Mouse (Mus musculus): ENCODE results near the gene Ccdc126. TPM values are rescaled to one million over a fixed set of nuclear protein-coding genes. Genes with fewer than 3 reads are reported as not detected.
A peak's percentile ranks its signal among the peaks of the same experiment; 100 is the strongest.
"Not testable (repeated sequence)": the region's sequence is repeated elsewhere in the genome, so short reads cannot be mapped to it uniquely, and the experiment has no call there.

Gene Ccdc126
- polyA plus RNA-seq (2015; fragmentation: Nextera tagmentation; extraction: Ambion mirVana): 8.7 and 10.5 TPM in 2 replicates

DNA sequence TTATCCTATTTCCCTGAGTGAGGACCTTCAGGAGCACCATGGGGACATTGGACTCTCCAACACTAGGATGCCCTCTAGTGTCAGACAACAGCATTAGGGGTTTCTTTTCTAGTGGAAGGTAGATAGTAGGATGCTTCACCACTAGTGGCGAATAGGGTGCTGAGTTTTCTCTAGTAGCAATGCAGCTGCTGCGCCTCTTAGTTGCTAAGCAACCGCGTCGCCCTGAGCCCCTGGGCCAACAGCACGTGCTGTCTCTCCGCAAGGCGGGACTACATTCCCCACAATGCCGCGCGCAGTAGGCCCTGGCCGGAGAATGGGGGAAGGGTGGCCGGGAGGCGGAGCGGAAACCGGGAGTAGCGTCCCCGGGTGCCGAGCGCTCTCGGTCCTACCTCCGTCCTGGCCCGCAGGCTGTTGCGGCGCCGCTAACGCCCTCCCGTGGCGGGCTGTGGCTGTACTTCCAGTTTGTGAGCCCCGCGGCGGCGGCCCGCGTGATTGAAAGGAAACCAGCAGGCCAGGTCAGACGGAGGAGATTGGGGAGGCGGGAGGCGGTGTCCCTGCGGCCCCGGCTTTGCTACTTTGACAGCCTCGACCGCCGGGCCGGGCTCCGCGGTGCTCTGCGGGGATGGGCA, at the start of gene Ccdc126:
Gene Ccdc126, plus strand, starts transcription at position 309 of the 629 bp plus-strand sequence.
- Histone ChIP-seq H3K9ac (replicated peaks) (peak within 1 kb of the TSS; percentile 64), H3K27ac (replicated peaks) (peak within 1 kb of the TSS; percentile 76), H3K4me2 (replicated peaks) (peak within 1 kb of the TSS; percentile 61), H3K27me3 (no peaks in the 10 kb centered on the region), H3K36me3 (no peaks in the 10 kb centered on the region), H3K9me3 (no peaks in the 10 kb centered on the region), H3K4me3 (peak within 1 kb of the TSS; percentile 55), H3K4me1 (peaks cover 5% of the 10 kb centered on the region)
- ATAC-seq (replicated peaks): peak; percentile 100
- WGBS: 0% methylated on average over 47 of the region's 47 CpGs

- Histone ChIP-seq H3K27ac (replicated peaks) (no peak overlapping the region), H3K4me3 (no peak overlapping the region), H3K27me3 (no peaks in the 10 kb centered on the region), H3K9ac (replicated peaks) (no peak overlapping the region), H3K9me3 (no peaks in the 10 kb centered on the region), H3K36me3 (no peaks in the 10 kb centered on the region), H3K4me2 (replicated peaks) (no peak overlapping the region), H3K4me1 (no peaks in the 10 kb centered on the region)
- ATAC-seq (replicated peaks): no peak
- WGBS: 61% methylated on average over 11 of the region's 11 CpGs
Measured at GRCm38 (mm10) chr6:49269923-49270322, 49.2 kb upstream of the Ccdc126 start.

DNA sequence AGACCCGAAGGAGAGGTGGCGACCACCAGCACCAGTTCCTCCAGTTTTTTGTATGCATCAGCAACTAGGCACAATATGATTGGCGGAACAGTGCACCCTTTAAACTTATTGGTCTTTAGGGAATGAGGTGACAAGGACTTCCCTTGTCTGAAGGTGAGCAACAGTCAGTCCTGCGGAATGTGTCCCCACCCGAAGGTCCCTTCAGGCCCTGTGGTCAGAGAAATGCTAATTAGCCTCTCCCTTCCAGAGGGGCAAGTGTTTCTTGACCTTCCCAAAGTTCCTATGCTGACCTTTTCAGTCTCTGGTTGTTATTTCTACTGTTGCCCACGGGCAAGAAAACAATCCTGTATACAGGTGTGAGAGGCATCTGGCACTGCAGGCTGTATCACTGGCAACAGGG, 47.3 kb upstream of the Ccdc126 start:
- no peak overlapping the region for H3K27ac ChIP-seq (replicated peaks)
- no peak overlapping the region for H3K4me2 ChIP-seq (replicated peaks)
- WGBS: 76% methylated on average over 6 of the region's 6 CpGs
- H3K9ac ChIP-seq (replicated peaks): no peak overlapping the region
- no peak overlapping the region for H3K4me3 ChIP-seq
- no peaks in the 10 kb centered on the region for H3K4me1 ChIP-seq
- H3K9me3 ChIP-seq: no peaks in the 10 kb centered on the region
- H3K27me3 ChIP-seq: no peaks in the 10 kb centered on the region
- H3K36me3 ChIP-seq: no peaks in the 10 kb centered on the region
- ATAC-seq (replicated peaks): no peak

GRCm38 (mm10) chr6:49272863-49273262, 46.2 kb upstream of the Ccdc126 start:
- Histone ChIP-seq H3K4me2 (replicated peaks) (no peak overlapping the region), H3K27me3 (no peaks in the 10 kb centered on the region), H3K9me3 (no peaks in the 10 kb centered on the region), H3K9ac (replicated peaks) (no peak overlapping the region), H3K36me3 (no peaks in the 10 kb centered on the region), H3K4me3 (no peak overlapping the region), H3K4me1 (no peaks in the 10 kb centered on the region), H3K27ac (replicated peaks) (no peak overlapping the region)
- no peak for ATAC-seq (replicated peaks)
- 98% methylated on average over 2 of the region's 2 CpGs for WGBS

DNA sequence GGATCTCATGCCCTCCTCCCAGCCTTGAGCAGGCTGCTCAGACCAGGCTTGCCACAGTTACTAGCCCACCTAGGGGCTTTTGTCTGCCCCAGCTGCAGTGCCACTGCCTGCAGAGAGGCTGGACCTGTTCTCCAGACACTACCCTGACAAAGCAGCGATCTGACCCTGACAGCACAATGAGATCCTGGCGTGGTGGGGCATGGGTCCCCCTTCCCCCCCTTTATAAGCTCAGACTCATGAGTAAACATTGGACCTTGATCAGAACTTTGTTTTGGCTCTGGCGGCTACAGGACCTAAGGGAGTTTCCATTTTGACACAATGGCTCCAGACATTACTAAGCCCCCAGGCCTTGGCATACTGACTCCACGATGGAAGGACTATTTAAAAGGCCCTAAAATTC, 45.1 kb upstream of the Ccdc126 start:
- H3K27ac ChIP-seq (replicated peaks): no peak overlapping the region
- no peaks in the 10 kb centered on the region for H3K27me3 ChIP-seq
- H3K36me3 ChIP-seq: no peaks in the 10 kb centered on the region
- no peak overlapping the region for H3K4me3 ChIP-seq
- no peak overlapping the region for H3K4me2 ChIP-seq (replicated peaks)
- H3K4me1 ChIP-seq: no peaks in the 10 kb centered on the region
- no peaks in the 10 kb centered on the region for H3K9me3 ChIP-seq
- no peak for ATAC-seq (replicated peaks)
- WGBS: 11% methylated on average over 4 of the region's 4 CpGs
- no peak overlapping the region for H3K9ac ChIP-seq (replicated peaks)

- no peaks in the 10 kb centered on the region for H3K36me3 ChIP-seq
- H3K27ac ChIP-seq (replicated peaks): no peak overlapping the region
- no peak overlapping the region for H3K4me3 ChIP-seq
- no peak overlapping the region for H3K4me2 ChIP-seq (replicated peaks)
- no peak for ATAC-seq (replicated peaks)
- no peak overlapping the region for H3K9ac ChIP-seq (replicated peaks)
- H3K27me3 ChIP-seq: no peaks in the 10 kb centered on the region
- 37% methylated on average over 9 of the region's 9 CpGs for WGBS
- H3K9me3 ChIP-seq: no peaks in the 10 kb centered on the region
- H3K4me1 ChIP-seq: no peaks in the 10 kb centered on the region
Measured at GRCm38 (mm10) chr6:49274416-49275091, 44.5 kb upstream of the Ccdc126 start.

GRCm38 (mm10) chr6:49275296-49275695, 43.8 kb upstream of the Ccdc126 start:
- Histone ChIP-seq H3K27ac (replicated peaks) (no peak overlapping the region), H3K27me3 (no peaks in the 10 kb centered on the region), H3K4me3 (no peak overlapping the region), H3K36me3 (no peaks in the 10 kb centered on the region), H3K9ac (replicated peaks) (no peak overlapping the region), H3K4me1 (no peaks in the 10 kb centered on the region), H3K9me3 (no peaks in the 10 kb centered on the region), H3K4me2 (replicated peaks) (no peak overlapping the region)
- ATAC-seq (replicated peaks): no peak
- WGBS: 88% methylated on average over 7 of the region's 7 CpGs

DNA sequence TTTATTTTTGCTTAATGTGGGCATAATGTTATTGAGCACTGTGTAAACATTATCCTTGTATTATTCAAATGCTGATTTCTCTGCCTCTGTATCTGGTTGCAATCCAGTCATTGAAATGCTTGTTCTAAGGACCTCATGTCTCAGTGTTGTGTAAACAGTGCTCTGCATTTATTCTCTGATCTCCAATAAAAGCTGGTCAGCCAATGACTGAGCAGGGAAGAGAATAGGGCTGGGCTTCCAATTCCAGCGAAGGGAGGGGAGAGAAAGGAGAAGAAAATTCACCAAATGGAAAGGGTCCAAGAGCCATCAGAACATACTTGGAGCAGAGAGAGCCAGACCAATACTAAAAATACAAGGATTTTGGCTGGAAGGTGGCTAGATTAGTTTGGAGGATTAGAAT, 38.1 kb upstream of the Ccdc126 start:
- no peaks in the 10 kb centered on the region for H3K36me3 ChIP-seq
- H3K27ac ChIP-seq (replicated peaks): no peak overlapping the region
- H3K4me1 ChIP-seq: no peaks in the 10 kb centered on the region
- H3K4me3 ChIP-seq: no peak overlapping the region
- 0 out of 2 replicates have a peak, but pooled peaks have one; percentile 38 for ATAC-seq (replicated peaks)
- H3K27me3 ChIP-seq: no peaks in the 10 kb centered on the region
- no peak overlapping the region for H3K9ac ChIP-seq (replicated peaks)
- 9% methylated on average over 1 of the region's 1 CpGs for WGBS
- H3K4me2 ChIP-seq (replicated peaks): no peak overlapping the region
- H3K9me3 ChIP-seq: no peaks in the 10 kb centered on the region

DNA sequence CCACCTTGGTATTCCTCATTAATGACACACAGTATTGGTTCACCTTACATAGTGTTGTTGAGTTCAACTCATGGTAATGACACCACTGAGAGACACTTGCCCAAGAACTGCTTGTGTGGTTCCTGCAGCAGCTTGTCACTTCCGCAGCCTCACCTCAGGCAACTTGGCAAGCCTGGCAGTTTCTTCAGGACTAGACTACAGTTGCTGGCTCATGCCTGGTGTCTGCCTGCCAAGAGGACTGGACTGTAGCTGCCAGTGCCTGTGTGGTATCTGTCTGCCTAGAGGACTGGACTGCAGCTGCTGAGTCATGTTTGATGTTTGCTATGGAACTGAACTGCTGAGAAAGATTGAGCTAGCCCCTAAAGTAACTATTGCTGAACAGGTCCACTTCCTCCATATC, 37.0 kb upstream of the Ccdc126 start:
- no peaks in the 10 kb centered on the region for H3K27me3 ChIP-seq
- no peak overlapping the region for H3K9ac ChIP-seq (replicated peaks)
- H3K36me3 ChIP-seq: no peaks in the 10 kb centered on the region
- WGBS: 59% methylated on average over 1 of the region's 1 CpGs
- no peaks in the 10 kb centered on the region for H3K4me1 ChIP-seq
- no peaks in the 10 kb centered on the region for H3K9me3 ChIP-seq
- no peak overlapping the region for H3K27ac ChIP-seq (replicated peaks)
- no peak overlapping the region for H3K4me2 ChIP-seq (replicated peaks)
- no peak overlapping the region for H3K4me3 ChIP-seq
- ATAC-seq (replicated peaks): 0 out of 2 replicates have a peak, but pooled peaks have one; percentile 43

DNA sequence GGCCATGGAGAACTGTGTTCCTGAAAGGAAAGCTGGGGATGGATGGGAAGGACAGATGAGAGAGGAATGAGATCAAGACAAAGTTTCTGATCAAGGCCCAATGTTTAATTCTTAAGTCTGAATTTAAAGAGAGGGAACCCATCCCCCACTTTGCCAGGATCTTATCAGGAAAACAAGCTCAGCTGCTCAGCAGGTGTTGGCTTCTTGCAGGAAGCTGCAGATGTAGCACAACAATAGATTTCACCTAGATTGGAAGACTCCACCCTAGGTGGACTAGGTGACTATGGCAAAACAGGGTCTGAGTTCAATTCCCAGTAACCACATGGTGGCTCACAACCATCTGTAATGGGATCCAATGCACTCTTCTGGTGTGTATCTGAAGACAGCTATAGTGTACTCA, 20.8 kb upstream of the Ccdc126 start:
- Histone ChIP-seq H3K9me3 (no peaks in the 10 kb centered on the region), H3K9ac (replicated peaks) (no peak overlapping the region), H3K4me3 (no peak overlapping the region), H3K4me1 (no peaks in the 10 kb centered on the region), H3K36me3 (no peaks in the 10 kb centered on the region), H3K27me3 (no peaks in the 10 kb centered on the region), H3K27ac (replicated peaks) (no peak overlapping the region), H3K4me2 (replicated peaks) (no peak overlapping the region)
- no peak for ATAC-seq (replicated peaks)

- H3K27ac ChIP-seq (replicated peaks); H3K4me2 ChIP-seq (replicated peaks); H3K9me3 ChIP-seq; H3K4me1 ChIP-seq; ATAC-seq (replicated peaks); H3K27me3 ChIP-seq; H3K9ac ChIP-seq (replicated peaks); H3K36me3 ChIP-seq; H3K4me3 ChIP-seq: not testable (repeated sequence)
- 50% methylated on average over 3 of the region's 3 CpGs for WGBS
Measured at GRCm38 (mm10) chr6:49314821-49315220, 4.3 kb upstream of the Ccdc126 start.

GRCm38 (mm10) chr6:49319595-49320315, 681 bp downstream of the Ccdc126 start:
- H3K4me2 ChIP-seq (replicated peaks): peak overlapping the region; percentile 61
- H3K4me3 ChIP-seq: peak overlapping the region; percentile 55
- 14% methylated on average over 13 of the region's 13 CpGs for WGBS
- H3K27ac ChIP-seq (replicated peaks): peak overlapping the region; percentile 76
- H3K9me3 ChIP-seq: no peaks in the 10 kb centered on the region
- H3K9ac ChIP-seq (replicated peaks): peak overlapping the region; percentile 64
- peaks cover 5% of the 10 kb centered on the region for H3K4me1 ChIP-seq
- H3K27me3 ChIP-seq: no peaks in the 10 kb centered on the region
- H3K36me3 ChIP-seq: no peaks in the 10 kb centered on the region
- ATAC-seq (replicated peaks): peak; percentile 21; the same call in 1 of the 2 replicates

Measured in forebrain, embryonic 15.5 days (tissue).